Mouse (Mus musculus): ENCODE results near the gene Cd9. TPM values are rescaled to one million over a fixed set of nuclear protein-coding genes. Genes with fewer than 3 reads are reported as not detected.
A peak's percentile ranks its signal among the peaks of the same experiment; 100 is the strongest.

The Cd9 gene
- total and polyA plus RNA-seq, 3 experiments = 12.1 to 27.5 (median 21.6) TPM

- Histone ChIP-seq H3K27me3 (replicated peaks) (peaks cover 61% of the 10 kb centered on the region), H3K4me3 (replicated peaks in 1 of 3; ENCODE audit: low read depth in 2 of 3, low read length in 2 of 3, poor library complexity in 1 of 3) (no peak overlapping the region), H3K36me3 (replicated peaks in 1 of 2; ENCODE audit: control insufficient read depth in 1 of 2, insufficient read depth in 1 of 2, low read length in 1 of 2) (no peaks in the 10 kb centered on the region), H3K4me2 (ENCODE audit: insufficient read depth, low read depth, poor library complexity, severe bottlenecking) (no peak overlapping the region), H3K79me2 (replicated peaks; ENCODE audit: control insufficient read depth, extremely low read depth, insufficient read depth, poor library complexity, severe bottlenecking) (no peaks in the 10 kb centered on the region), H3K9me3 (replicated peaks; ENCODE audit: low read length) (no peaks in the 10 kb centered on the region), H3K27ac (ENCODE audit: insufficient read depth, low read depth) (no peak overlapping the region), H3K4me1 (ENCODE audit: control insufficient read depth in 1 of 2, insufficient read depth in 2 of 2) (peaks cover 2 to 4% of the 10 kb centered on the region in 2 experiments; a peak in 3 of 4 replicates), H3K9ac (ENCODE audit: insufficient read depth, low read depth) (no peak overlapping the region)
- TF ChIP-seq POLR2A (IDR thresholded peaks at IDR 0.05; ENCODE audit: low read depth, low read length) = no peak
- no peak for TF ChIP-seq ZNF384 (IDR thresholded peaks at IDR 0.05; ENCODE audit: low read depth, low read length)
- TF ChIP-seq CTCF (conservative IDR thresholded peaks at IDR 0.05 in 1 of 2, IDR thresholded peaks at IDR 0.05 in 1 of 2; ENCODE audit: low read depth in 2 of 2, low read length in 2 of 2) = peak in 1 of 2 experiments; percentile 31; a peak in 1 of 4 replicates
- no peak for TF ChIP-seq NELFE (IDR thresholded peaks at IDR 0.05; ENCODE audit: low read depth, low read length)
- dilution Hi-C loops (cut with MboI; ENCODE audit: extremely low pct_ligation_motif_present, extremely low pct_unique_long_range_greater_than_20kb, low sequenced_read_pairs) = no loop called here
- in situ Hi-C loops (cut with MboI; ENCODE audit: low pct_ligation_motif_present, low pct_unique_long_range_greater_than_20kb, low sequenced_read_pairs) = no loop called here
- DNase-seq (ENCODE audit: extremely low read depth) = no peak
These were observed 34.9 kb upstream of the Cd9 start for GRCm38 (mm10) chr6:125529479-125529878.

GRCm38 (mm10) chr6:125528614-125529200 is 34.1 kb upstream of the Cd9 start:
- no peak overlapping the region for H3K9ac ChIP-seq (ENCODE audit: insufficient read depth, low read depth)
- no peak overlapping the region for H3K27ac ChIP-seq (ENCODE audit: insufficient read depth, low read depth)
- no peak overlapping the region for H3K4me3 ChIP-seq (replicated peaks in 1 of 3; ENCODE audit: low read depth in 2 of 3, low read length in 2 of 3, poor library complexity in 1 of 3)
- in situ Hi-C loops (cut with MboI; ENCODE audit: low pct_ligation_motif_present, low pct_unique_long_range_greater_than_20kb, low sequenced_read_pairs) (no loop called here), dilution Hi-C loops (cut with MboI; ENCODE audit: extremely low pct_ligation_motif_present, extremely low pct_unique_long_range_greater_than_20kb, low sequenced_read_pairs) (no loop called here)
- H3K4me2 ChIP-seq (ENCODE audit: insufficient read depth, low read depth, poor library complexity, severe bottlenecking) = no peak overlapping the region
- no peaks in the 10 kb centered on the region for H3K36me3 ChIP-seq (replicated peaks in 1 of 2; ENCODE audit: control insufficient read depth in 1 of 2, insufficient read depth in 1 of 2, low read length in 1 of 2)
- no peak for TF ChIP-seq USF2 (conservative IDR thresholded peaks at IDR 0.05; ENCODE audit: low read depth, low read length)
- TF ChIP-seq POLR2AphosphoS2 (IDR thresholded peaks at IDR 0.05; ENCODE audit: low read depth, low read length) = no peak
- TF ChIP-seq RCOR1 (conservative IDR thresholded peaks at IDR 0.05; ENCODE audit: low read depth, low read length) = no peak
- no peak for TF ChIP-seq IRF4 (IDR thresholded peaks at IDR 0.05; ENCODE audit: low read depth, low read length)
- TF ChIP-seq MEF2A (IDR thresholded peaks at IDR 0.05; ENCODE audit: borderline replicate concordance, low read depth, low read length) = no peak
- TF ChIP-seq JUND (conservative IDR thresholded peaks at IDR 0.05; ENCODE audit: low read depth, low read length) = no peak
- no peak for TF ChIP-seq CHD2 (IDR thresholded peaks at IDR 0.05; ENCODE audit: low read length)
- no peak for TF ChIP-seq RAD21 (IDR thresholded peaks at IDR 0.05; ENCODE audit: low read depth, low read length)
- TF ChIP-seq ZC3H11A (IDR thresholded peaks at IDR 0.05; ENCODE audit: low read depth, low read length) = no peak
- no peak for TF ChIP-seq GABPA (IDR thresholded peaks at IDR 0.05; ENCODE audit: insufficient replicate concordance, low read depth, low read length)
- no peak for TF ChIP-seq NRF1 (IDR thresholded peaks at IDR 0.05; ENCODE audit: low read depth, low read length)
- TF ChIP-seq SMC3 (IDR thresholded peaks at IDR 0.05; ENCODE audit: low read depth, low read length) = no peak
- no peak for TF ChIP-seq MAX (IDR thresholded peaks at IDR 0.05; ENCODE audit: low read length)
- TF ChIP-seq CTCF (conservative IDR thresholded peaks at IDR 0.05 in 1 of 2, IDR thresholded peaks at IDR 0.05 in 1 of 2; ENCODE audit: low read depth in 2 of 2, low read length in 2 of 2) = no peak
- no peak for TF ChIP-seq ZNF384 (IDR thresholded peaks at IDR 0.05; ENCODE audit: low read depth, low read length)
- TF ChIP-seq CHD1 (IDR thresholded peaks at IDR 0.05; ENCODE audit: low read depth, low read length) = no peak
- TF ChIP-seq ELF1 (IDR thresholded peaks at IDR 0.05; ENCODE audit: low read depth, low read length) = no peak
- TF ChIP-seq JUN (IDR thresholded peaks at IDR 0.05; ENCODE audit: insufficient read depth, low read depth, low read length) = no peak
- no peak for DNase-seq (ENCODE audit: extremely low read depth)
- H3K27me3 ChIP-seq (replicated peaks) = peaks cover 61% of the 10 kb centered on the region
- no peaks in the 10 kb centered on the region for H3K79me2 ChIP-seq (replicated peaks; ENCODE audit: control insufficient read depth, extremely low read depth, insufficient read depth, poor library complexity, severe bottlenecking)
- peaks cover 4% of the 10 kb centered on the region in 2 experiments; a peak in 3 of 4 replicates for H3K4me1 ChIP-seq (ENCODE audit: control insufficient read depth in 1 of 2, insufficient read depth in 2 of 2)
- H3K9me3 ChIP-seq (replicated peaks; ENCODE audit: low read length) = no peaks in the 10 kb centered on the region

Data from CH12.LX (cell line).